Mouse (Mus musculus) ES-E14 (cell line): ENCODE results near the gene Vmn1r1.

Experiments
- CHD2 ChIP-seq: IDR thresholded peaks from 2 replicates; pipeline ENCODE4 v1.6.1; 2014; ENCODE audit warnings: mild to moderate bottlenecking, low read depth, low read length, inconsistent platforms
- HCFC1 ChIP-seq: IDR thresholded peaks from 2 replicates; pipeline ENCODE4 v1.6.1; 2012; ENCODE audit warnings: low read length, inconsistent platforms, borderline replicate concordance; ENCODE audit not compliant: insufficient read depth
- MAFK ChIP-seq: IDR thresholded peaks from 2 replicates; pipeline ENCODE4 v1.6.1; 2014; ENCODE audit warnings: mild to moderate bottlenecking, low read depth, low read length, inconsistent platforms; ENCODE audit not compliant: insufficient read depth
- ZC3H11A ChIP-seq: IDR thresholded peaks from 2 replicates; pipeline ENCODE4 v1.6.1; 2012; ENCODE audit warnings: low read depth, mild to moderate bottlenecking, inconsistent platforms, low read length, borderline replicate concordance
- ZNF384 ChIP-seq: IDR thresholded peaks from 2 replicates; pipeline ENCODE4 v1.6.1; 2012; ENCODE audit warnings: low read depth, low read length, inconsistent platforms

DNA sequence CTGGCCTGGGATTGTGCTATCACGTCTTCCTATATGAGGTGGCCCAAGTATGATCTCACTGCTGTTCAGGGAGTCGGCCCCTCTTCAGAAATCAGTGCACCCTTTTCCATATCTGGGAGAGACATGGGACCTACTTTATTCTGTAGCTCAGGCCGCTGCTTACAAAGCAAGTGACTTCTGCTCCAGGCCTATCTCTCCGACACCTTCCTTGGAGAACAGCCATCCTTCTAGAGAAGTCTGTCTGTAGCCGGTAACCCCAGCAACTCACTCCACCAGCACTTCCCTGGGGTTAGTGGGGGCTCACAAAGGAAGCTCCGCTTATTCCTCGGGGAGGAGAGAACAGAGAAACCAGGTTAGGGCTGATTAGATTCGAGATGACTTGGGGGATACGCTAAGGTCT, 57.0 kb downstream of the Vmn1r1 start:
- no peak for TF ChIP-seq ZC3H11A
- no peak for TF ChIP-seq MAFK
- no peak for TF ChIP-seq ZNF384
- TF ChIP-seq HCFC1 = no peak
- TF ChIP-seq CHD2 = no peak
